Mouse (Mus musculus) lung, postnatal 0 days (tissue): ENCODE data around the gene Myh10. TPM values are rescaled to one million over a fixed set of nuclear protein-coding genes. Genes with fewer than 3 reads are reported as not detected.

Experiments
- ATAC-seq: fragments of 200-750 bp; cut with Nextera tagmentation; 2 replicates; pipeline ENCODE4 v1.8.0; 2017; ENCODE audit warnings: moderate library complexity
- DNase-seq: peaks from one replicate; pipeline ENCODE4 v3.0.0-alpha.2; 2016; ENCODE audit warnings: low spot score
- H3K27ac ChIP-seq: fragments of 300-500 bp; sonication (generic); 2 replicates; pipeline ENCODE4 v1.5.1; 2014; ENCODE audit warnings: antibody characterized with exemption, mild to moderate bottlenecking, low read length, mixed read lengths
- H3K27me3 ChIP-seq: fragments of 300-500 bp; sonication (generic); replicated peaks from 2 replicates; pipeline ENCODE4 v1.6.1; 2014; ENCODE audit warnings: low read length, mixed read lengths; ENCODE audit not compliant: insufficient read depth
- H3K36me3 ChIP-seq: fragments of 300-500 bp; sonication (generic); 2 replicates; pipeline ENCODE4 v1.6.1; 2014; ENCODE audit warnings: low read length, mixed read lengths; ENCODE audit not compliant: insufficient read depth
- H3K4me1 ChIP-seq: fragments of 300-500 bp; sonication (generic); 2 replicates; pipeline ENCODE4 v1.6.1; 2014; ENCODE audit warnings: antibody characterized with exemption, low read depth, low read length, mixed read lengths; ENCODE audit not compliant: insufficient read depth
- H3K4me2 ChIP-seq: fragments of 300-500 bp; sonication (generic); replicated peaks from 2 replicates; pipeline ENCODE4 v1.6.1; 2014; ENCODE audit warnings: low read depth, mild to moderate bottlenecking, low read length, moderate library complexity, mixed read lengths
- H3K4me3 ChIP-seq: fragments of 300-500 bp; sonication (generic); 2 replicates; pipeline ENCODE4 v1.5.1; 2014; ENCODE audit warnings: low read depth, low read length
- H3K9ac ChIP-seq: fragments of 300-500 bp; sonication (generic); replicated peaks from 2 replicates; pipeline ENCODE4 v1.6.1; 2014; ENCODE audit warnings: low read depth, mild to moderate bottlenecking
- H3K9me3 ChIP-seq: fragments of 300-500 bp; sonication (generic); 2 replicates; pipeline ENCODE4 v1.6.1; 2016; ENCODE audit warnings: low read length, mixed read lengths
- CTCF ChIP-seq: IDR thresholded peaks from 2 replicates; pipeline ENCODE4 v1.5.1; 2016; ENCODE audit warnings: antibody characterized with exemption, mild to moderate bottlenecking
- EP300 ChIP-seq: IDR thresholded peaks from 2 replicates; pipeline ENCODE4 v1.6.1; 2016; ENCODE audit warnings: antibody characterized with exemption, mild to moderate bottlenecking, control low read depth
- WGBS: fragments of 180-500 bp; shearing (Covaris S2); extraction: QIAGEN DNeasy Blood & Tissue Kit; methylation state at CpG from one replicate; pipeline ENCODE4 v1.1.7; 2014; 5-methylcytosine and 5-hydroxymethylcytosine counted together
- polyA plus RNA-seq: library from polyadenylated mRNA; unstranded; fragments of >200 nt; fragmentation: Nextera tagmentation; extraction: Ambion mirVana; gene quantifications from 2 replicates; pipeline ENCODE4 v1.2.1, GENCODE M21; 2015

Myh10 gene
- polyA plus RNA-seq, 1 experiment from 2014 or later, result 51.8 TPM

- Histone ChIP-seq H3K4me3 (no peak overlapping the region), H3K9ac (no peak overlapping the region), H3K36me3 (peaks cover 19% of the 10 kb centered on the region; the same call in 1 of the 2 replicates), H3K4me2 (no peak overlapping the region), H3K27me3 (no peaks in the 10 kb centered on the region), H3K4me1 (no peaks in the 10 kb centered on the region), H3K27ac (no peak overlapping the region), H3K9me3 (no peaks in the 10 kb centered on the region)
- WGBS, result 96% methylated on average over 1 of the region's 1 CpGs
- TF ChIP-seq EP300, result no peak
- TF ChIP-seq CTCF, result no peak
- ATAC-seq (no peak), DNase-seq (no peak)
Measured at GRCm38 (mm10) chr11:68704258-68704657, 12.9 kb downstream of the Myh10 start.

- Histone ChIP-seq H3K9ac (no peak overlapping the region), H3K4me3 (no peak overlapping the region), H3K9me3 (no peaks in the 10 kb centered on the region), H3K4me2 (no peak overlapping the region), H3K36me3 (peaks cover 15% of the 10 kb centered on the region; the same call in 1 of the 2 replicates), H3K27ac (no peak overlapping the region), H3K27me3 (no peaks in the 10 kb centered on the region), H3K4me1 (no peaks in the 10 kb centered on the region)
- no peak for ATAC-seq
- 92% methylated on average over 2 of the region's 2 CpGs for WGBS
- no peak for TF ChIP-seq EP300
- TF ChIP-seq CTCF, result no peak
- no peak for DNase-seq
Measured at GRCm38 (mm10) chr11:68704847-68705246, 13.5 kb downstream of the Myh10 start.

- Histone ChIP-seq H3K27me3 (no peaks in the 10 kb centered on the region), H3K27ac (peak overlapping the region; percentile 22; the same call in 1 of the 2 replicates), H3K9ac (no peak overlapping the region), H3K9me3 (no peaks in the 10 kb centered on the region), H3K4me3 (no peak overlapping the region), H3K36me3 (0 out of 2 replicates have a peak, but pooled peaks cover 6% of the 10 kb centered on the region), H3K4me1 (no peaks in the 10 kb centered on the region), H3K4me2 (no peak overlapping the region)
- ATAC-seq (peak; percentile 40), DNase-seq (peak; percentile 70)
- peak; percentile 27; the same call in 1 of the 2 replicates for TF ChIP-seq CTCF
- 0 out of 2 replicates have a peak, but pooled peaks have one; percentile 9 for TF ChIP-seq EP300
- WGBS, result 64% methylated on average over 9 of the region's 9 CpGs
Measured at GRCm38 (mm10) chr11:68706524-68707429, 15.4 kb downstream of the Myh10 start.

GRCm38 (mm10) chr11:68707881-68708582, 16.7 kb downstream of the Myh10 start:
- TF ChIP-seq EP300 (no peak), CTCF (no peak)
- Histone ChIP-seq H3K36me3 (no peaks in the 10 kb centered on the region), H3K4me1 (no peaks in the 10 kb centered on the region), H3K27ac (no peak overlapping the region), H3K9ac (no peak overlapping the region), H3K27me3 (no peaks in the 10 kb centered on the region), H3K9me3 (no peaks in the 10 kb centered on the region), H3K4me2 (no peak overlapping the region), H3K4me3 (no peak overlapping the region)
- ATAC-seq (no peak), DNase-seq (no peak)
- WGBS, result 44% methylated on average over 5 of the region's 5 CpGs

GRCm38 (mm10) chr11:68716167-68716566, 24.8 kb downstream of the Myh10 start:
- TF ChIP-seq CTCF (no peak), EP300 (no peak)
- Histone ChIP-seq H3K4me1 (no peaks in the 10 kb centered on the region), H3K27me3 (no peaks in the 10 kb centered on the region), H3K4me3 (no peak overlapping the region), H3K9ac (no peak overlapping the region), H3K9me3 (no peaks in the 10 kb centered on the region), H3K4me2 (no peak overlapping the region), H3K36me3 (no peaks in the 10 kb centered on the region), H3K27ac (no peak overlapping the region)
- ATAC-seq, result no peak
- no peak for DNase-seq
- 79% methylated on average over 4 of the region's 4 CpGs for WGBS

GRCm38 (mm10) chr11:68717171-68717840, 25.9 kb downstream of the Myh10 start:
- Histone ChIP-seq H3K4me2 (no peak overlapping the region), H3K27me3 (no peaks in the 10 kb centered on the region), H3K9me3 (no peaks in the 10 kb centered on the region), H3K9ac (no peak overlapping the region), H3K4me1 (no peaks in the 10 kb centered on the region), H3K27ac (no peak overlapping the region), H3K36me3 (no peaks in the 10 kb centered on the region), H3K4me3 (no peak overlapping the region)
- no peak for DNase-seq
- TF ChIP-seq EP300, result no peak
- no peak for TF ChIP-seq CTCF
- no peak for ATAC-seq
- WGBS, result 53% methylated on average over 16 of the region's 16 CpGs
